Mouse (Mus musculus) olfactory bulb, adult 2 months (tissue): ENCODE measurements around the gene Akp3. TPM values are rescaled to one million over a fixed set of nuclear protein-coding genes. Genes with fewer than 3 reads are reported as not detected.

Source experiments
- H3K27ac ChIP-seq: fragments of 200-500 bp; 2 replicates; pipeline ENCODE4 v1.5.1; 2012; ENCODE audit warnings: low read depth, low read length; ENCODE audit not compliant: insufficient read depth
- H3K4me1 ChIP-seq: fragments of 200-500 bp; 2 replicates; pipeline ENCODE4 v1.6.1; 2012; ENCODE audit warnings: low read length; ENCODE audit not compliant: control insufficient read depth, insufficient read depth
- H3K4me3 ChIP-seq: fragments of 200-500 bp; 2 replicates; pipeline ENCODE4 v1.5.1; 2012; ENCODE audit warnings: mild to moderate bottlenecking, low read depth, low read length, moderate library complexity; ENCODE audit not compliant: insufficient read depth
- CTCF ChIP-seq: fragments of 200-500 bp; IDR thresholded peaks from 2 replicates; pipeline ENCODE4 v1.5.1; 2012; ENCODE audit warnings: low read depth, mild to moderate bottlenecking, low read length, moderate library complexity; ENCODE audit not compliant: insufficient read depth
- POLR2A ChIP-seq: fragments of 200-500 bp; IDR thresholded peaks from 2 replicates; pipeline ENCODE4 v1.6.1; 2012; ENCODE audit warnings: mild to moderate bottlenecking, low read depth, low read length, moderate library complexity; ENCODE audit not compliant: insufficient read depth
- WGBS: fragments of 180-500 bp; shearing (Covaris S2); methylation state at CpG from one replicate; pipeline ENCODE4 v1.1.7; 2018; 5-methylcytosine and 5-hydroxymethylcytosine counted together
- polyA plus RNA-seq: library from polyadenylated mRNA; stranded (reverse); fragments of >200 nt; gene quantifications from 2 replicates; pipeline ENCODE4 v1.2.4, GENCODE M21; 2012; ENCODE audit warnings: low replicate concordance; ENCODE audit not compliant: missing spikeins, insufficient read depth, insufficient read length

Akp3 gene
- polyA plus RNA-seq, 1 experiment, result not detected

- Histone ChIP-seq H3K27ac (no peak overlapping the region), H3K4me3 (no peak overlapping the region), H3K4me1 (peaks cover 19% of the 10 kb centered on the region)
- TF ChIP-seq POLR2A (no peak), CTCF (no peak)
- WGBS, result 19% methylated on average over 19 of the region's 19 CpGs
Observed at GRCm38 (mm10) chr1:87170458-87170857, 45.7 kb downstream of the Akp3 start.

- no peak for TF ChIP-seq POLR2A
- no peak overlapping the region for H3K27ac ChIP-seq
- WGBS, result 93% methylated on average over 1 of the region's 1 CpGs
- peaks cover 27% of the 10 kb centered on the region for H3K4me1 ChIP-seq
- H3K4me3 ChIP-seq, result no peak overlapping the region
Observed at GRCm38 (mm10) chr1:87171312-87171711, 46.5 kb downstream of the Akp3 start.

- Histone ChIP-seq H3K27ac (no peak overlapping the region), H3K4me1 (peaks cover 32% of the 10 kb centered on the region), H3K4me3 (no peak overlapping the region)
- TF ChIP-seq CTCF (no peak), POLR2A (no peak)
- 71% methylated on average over 9 of the region's 9 CpGs for WGBS
Observed at GRCm38 (mm10) chr1:87172316-87172715, 47.5 kb downstream of the Akp3 start.

- no peak overlapping the region for H3K4me3 ChIP-seq
- H3K4me1 ChIP-seq, result peaks cover 32% of the 10 kb centered on the region
- peak; percentile 57 for TF ChIP-seq CTCF
- TF ChIP-seq POLR2A, result no peak
- WGBS, result 44% methylated on average over 28 of the region's 28 CpGs
- H3K27ac ChIP-seq, result no peak overlapping the region
Observed at GRCm38 (mm10) chr1:87174006-87174955, 49.5 kb downstream of the Akp3 start.

- WGBS, result 9% methylated on average over 11 of the region's 11 CpGs
- H3K4me3 ChIP-seq, result no peak overlapping the region
- TF ChIP-seq CTCF (0 out of 2 replicates have a peak, but pooled peaks have one; percentile 25), POLR2A (no peak)
- H3K4me1 ChIP-seq, result peaks cover 35% of the 10 kb centered on the region
- H3K27ac ChIP-seq, result peak overlapping the region; percentile 58; the same call in 1 of the 2 replicates
Observed at GRCm38 (mm10) chr1:87175852-87176292, 51.1 kb downstream of the Akp3 start.

Other genes starting within 250 kb of the Akp3 start
- gene Alppl2, start 35.0 kb upstream of the Akp3 start, polyA plus RNA-seq, result not detected in 2 replicates
- not detected in 2 replicates for gene Alpi, start 23.4 kb upstream of the Akp3 start, polyA plus RNA-seq
- not detected in 2 replicates for gene Ecel1, start 31.5 kb downstream of the Akp3 start, polyA plus RNA-seq
- not detected in 2 replicates for gene Prss56, start 58.3 kb downstream of the Akp3 start, polyA plus RNA-seq
- gene Chrnd, start 65.6 kb downstream of the Akp3 start, polyA plus RNA-seq, result not detected in 2 replicates
- gene Chrng, start 79.7 kb downstream of the Akp3 start, polyA plus RNA-seq, result not detected in 2 replicates
- gene Eif4e2, start 88.9 kb downstream of the Akp3 start, polyA plus RNA-seq, result not detected in 2 replicates
- gene Efhd1, start 139.4 kb downstream of the Akp3 start, polyA plus RNA-seq, result not detected in 2 replicates
- gene Gigyf2, start 202.0 kb downstream of the Akp3 start, polyA plus RNA-seq, result 228 TPM in 1 of 2 replicates, not detected in the other